Mouse (Mus musculus): ENCODE data around the gene Hsf5. TPM values are rescaled to one million over a fixed set of nuclear protein-coding genes. Genes with fewer than 3 reads are reported as not detected.

Hsf5 gene
- polyA plus RNA-seq (2012; rRNA removed) = 0.02 TPM in 1 of 2 replicates, not detected in the other
- polyA plus RNA-seq (2014; fragmentation: Nextera tagmentation; extraction: Ambion mirVana) = not detected in 2 replicates

- DNase-seq (ENCODE audit: low read depth in 3 of 3, low spot score in 3 of 3) (no peak), ATAC-seq (ENCODE audit: insufficient read depth) (no peak)
- Histone ChIP-seq H3K36me3 (replicated peaks; ENCODE audit: control insufficient read depth, insufficient read depth, low read depth) (peaks cover 47% of the 10 kb centered on the region), H3K9me3 (ENCODE audit: control insufficient read depth, low read length) (no peaks in the 10 kb centered on the region; the same call in 1 of the 2 replicates), H3K4me3 (ENCODE audit: insufficient read depth in 1 of 2, low read depth in 2 of 2, low read length in 2 of 2) (no peak within 1 kb of the TSS), H3K27ac (no peak within 1 kb of the TSS), H3K9ac (replicated peaks) (no peak within 1 kb of the TSS), H3K4me2 (ENCODE audit: low read depth) (no peak within 1 kb of the TSS), H3K27me3 (ENCODE audit: control insufficient read depth, insufficient read depth, low read length) (no peaks in the 10 kb centered on the region), H3K4me1 (replicated peaks; ENCODE audit: control insufficient read depth in 2 of 2, insufficient read depth in 2 of 2, low read length in 1 of 2) (peaks cover 3 to 6% of the 10 kb centered on the region in 2 experiments)
- no peak for TF ChIP-seq CTCF (IDR thresholded peaks at IDR 0.05; ENCODE audit: low read depth)
- no peak for TF ChIP-seq EP300 (IDR thresholded peaks at IDR 0.05; ENCODE audit: low read depth)
- 93% methylated on average over 62 of the region's 69 CpGs for WGBS (ENCODE audit: insufficient replicate concordance)
Measured at GRCm38 (mm10) chr11:87616790-87617474, at the start of gene Hsf5. TSS of gene Hsf5 (plus strand) at chr11:87617164.

GRCm38 (mm10) chr11:87568255-87568953, 48.6 kb upstream of the Hsf5 start, which contains the start of gene Sept4:
TSS of gene Sept4 (plus strand) at chr11:87568903.
- Histone ChIP-seq H3K9ac (replicated peaks) (no peak within 1 kb of the TSS), H3K27ac (no peak within 1 kb of the TSS), H3K4me2 (ENCODE audit: low read depth) (no peak within 1 kb of the TSS), H3K4me3 (ENCODE audit: insufficient read depth in 1 of 2, low read depth in 2 of 2, low read length in 2 of 2) (no peak within 1 kb of the TSS), H3K9me3 (ENCODE audit: control insufficient read depth, low read length) (no peaks in the 10 kb centered on the region), H3K27me3 (ENCODE audit: control insufficient read depth, insufficient read depth, low read length) (no peaks in the 10 kb centered on the region), H3K4me1 (replicated peaks; ENCODE audit: control insufficient read depth in 2 of 2, insufficient read depth in 2 of 2, low read length in 1 of 2) (no peaks in the 10 kb centered on the region; a peak in 1 of 4 replicates), H3K36me3 (replicated peaks; ENCODE audit: control insufficient read depth, insufficient read depth, low read depth) (no peaks in the 10 kb centered on the region)
- ATAC-seq (ENCODE audit: insufficient read depth) (no peak), DNase-seq (ENCODE audit: low read depth in 3 of 3, low spot score in 3 of 3) (no peak)
- TF ChIP-seq EP300 (IDR thresholded peaks at IDR 0.05; ENCODE audit: low read depth) (no peak), CTCF (IDR thresholded peaks at IDR 0.05; ENCODE audit: low read depth) (no peak)
- WGBS (ENCODE audit: insufficient replicate concordance) = 64% methylated on average over 7 of the region's 7 CpGs

- H3K4me1 ChIP-seq (replicated peaks; ENCODE audit: control insufficient read depth in 2 of 2, insufficient read depth in 2 of 2, low read length in 1 of 2) = no peaks in the 10 kb centered on the region; a peak in 1 of 4 replicates
- no peak for DNase-seq (ENCODE audit: low read depth in 3 of 3, low spot score in 3 of 3)
- no peak for ATAC-seq (ENCODE audit: insufficient read depth)
- no peak overlapping the region for H3K4me3 ChIP-seq (ENCODE audit: insufficient read depth in 1 of 2, low read depth in 2 of 2, low read length in 2 of 2)
- TF ChIP-seq CTCF (IDR thresholded peaks at IDR 0.05; ENCODE audit: low read depth) (no peak), EP300 (IDR thresholded peaks at IDR 0.05; ENCODE audit: low read depth) (no peak)
- no peaks in the 10 kb centered on the region for H3K27me3 ChIP-seq (ENCODE audit: control insufficient read depth, insufficient read depth, low read length)
- H3K27ac ChIP-seq = no peak overlapping the region
- no peaks in the 10 kb centered on the region for H3K36me3 ChIP-seq (replicated peaks; ENCODE audit: control insufficient read depth, insufficient read depth, low read depth)
- H3K9me3 ChIP-seq (ENCODE audit: control insufficient read depth, low read length) = no peaks in the 10 kb centered on the region
- H3K9ac ChIP-seq (replicated peaks) = no peak overlapping the region
- no peak overlapping the region for H3K4me2 ChIP-seq (ENCODE audit: low read depth)
- 54% methylated on average over 5 of the region's 5 CpGs for WGBS (ENCODE audit: insufficient replicate concordance)
Measured at GRCm38 (mm10) chr11:87570743-87571142, 46.2 kb upstream of the Hsf5 start.

- H3K27me3 ChIP-seq (ENCODE audit: control insufficient read depth, insufficient read depth, low read length) = no peaks in the 10 kb centered on the region
- TF ChIP-seq CTCF (IDR thresholded peaks at IDR 0.05; ENCODE audit: low read depth) = no peak
- no peak for TF ChIP-seq EP300 (IDR thresholded peaks at IDR 0.05; ENCODE audit: low read depth)
- WGBS (ENCODE audit: insufficient replicate concordance) = 68% methylated on average over 1 of the region's 1 CpGs
- H3K9me3 ChIP-seq (ENCODE audit: control insufficient read depth, low read length) = no peaks in the 10 kb centered on the region
- no peaks in the 10 kb centered on the region; a peak in 1 of 4 replicates for H3K4me1 ChIP-seq (replicated peaks; ENCODE audit: control insufficient read depth in 2 of 2, insufficient read depth in 2 of 2, low read length in 1 of 2)
- no peaks in the 10 kb centered on the region for H3K36me3 ChIP-seq (replicated peaks; ENCODE audit: control insufficient read depth, insufficient read depth, low read depth)
- no peak overlapping the region for H3K4me2 ChIP-seq (ENCODE audit: low read depth)
- no peak for DNase-seq (ENCODE audit: low read depth in 3 of 3, low spot score in 3 of 3)
- no peak overlapping the region for H3K27ac ChIP-seq
- no peak overlapping the region for H3K4me3 ChIP-seq (ENCODE audit: insufficient read depth in 1 of 2, low read depth in 2 of 2, low read length in 2 of 2)
- H3K9ac ChIP-seq (replicated peaks) = no peak overlapping the region
- no peak for ATAC-seq (ENCODE audit: insufficient read depth)
Measured at GRCm38 (mm10) chr11:87571361-87571950, 45.5 kb upstream of the Hsf5 start.

GRCm38 (mm10) chr11:87573751-87574150, 43.2 kb upstream of the Hsf5 start:
- H3K9ac ChIP-seq (replicated peaks) = no peak overlapping the region
- peaks cover 3 to 5% of the 10 kb centered on the region in 2 experiments; a peak in 3 of 4 replicates for H3K4me1 ChIP-seq (replicated peaks; ENCODE audit: control insufficient read depth in 2 of 2, insufficient read depth in 2 of 2, low read length in 1 of 2)
- TF ChIP-seq EP300 (IDR thresholded peaks at IDR 0.05; ENCODE audit: low read depth) = no peak
- TF ChIP-seq CTCF (IDR thresholded peaks at IDR 0.05; ENCODE audit: low read depth) = no peak
- H3K27ac ChIP-seq = no peak overlapping the region
- H3K36me3 ChIP-seq (replicated peaks; ENCODE audit: control insufficient read depth, insufficient read depth, low read depth) = no peaks in the 10 kb centered on the region
- no peaks in the 10 kb centered on the region for H3K9me3 ChIP-seq (ENCODE audit: control insufficient read depth, low read length)
- H3K4me2 ChIP-seq (ENCODE audit: low read depth) = no peak overlapping the region
- no peaks in the 10 kb centered on the region for H3K27me3 ChIP-seq (ENCODE audit: control insufficient read depth, insufficient read depth, low read length)
- 63% methylated on average over 7 of the region's 7 CpGs for WGBS (ENCODE audit: insufficient replicate concordance)
- no peak overlapping the region for H3K4me3 ChIP-seq (ENCODE audit: insufficient read depth in 1 of 2, low read depth in 2 of 2, low read length in 2 of 2)
- no peak for DNase-seq (ENCODE audit: low read depth in 3 of 3, low spot score in 3 of 3)
- no peak for ATAC-seq (ENCODE audit: insufficient read depth)

All from liver, embryonic 14.5 days (tissue).